Mouse (Mus musculus) splenic B cell, adult 2 months (primary cell): ENCODE measurements around the gene Myo10.

ENCODE experiments used
- DNase-seq: peaks from one replicate; pipeline ENCODE4 v3.0.0-alpha.2; 2011; ENCODE audit warnings: low read depth, low spot score
- H3K27me3 ChIP-seq: 2 replicates; pipeline ENCODE4 v1.6.1; 2012; ENCODE audit warnings: mild to moderate bottlenecking, low read length, moderate library complexity, mixed read lengths; ENCODE audit not compliant: control insufficient read depth, poor library complexity, insufficient read depth, severe bottlenecking
- H3K36me3 ChIP-seq: 2 replicates; pipeline ENCODE4 v1.6.1; 2012; ENCODE audit warnings: mild to moderate bottlenecking, low read length, moderate library complexity, mixed read lengths; ENCODE audit not compliant: control insufficient read depth, poor library complexity, insufficient read depth, severe bottlenecking

The Myo10 gene

DNA sequence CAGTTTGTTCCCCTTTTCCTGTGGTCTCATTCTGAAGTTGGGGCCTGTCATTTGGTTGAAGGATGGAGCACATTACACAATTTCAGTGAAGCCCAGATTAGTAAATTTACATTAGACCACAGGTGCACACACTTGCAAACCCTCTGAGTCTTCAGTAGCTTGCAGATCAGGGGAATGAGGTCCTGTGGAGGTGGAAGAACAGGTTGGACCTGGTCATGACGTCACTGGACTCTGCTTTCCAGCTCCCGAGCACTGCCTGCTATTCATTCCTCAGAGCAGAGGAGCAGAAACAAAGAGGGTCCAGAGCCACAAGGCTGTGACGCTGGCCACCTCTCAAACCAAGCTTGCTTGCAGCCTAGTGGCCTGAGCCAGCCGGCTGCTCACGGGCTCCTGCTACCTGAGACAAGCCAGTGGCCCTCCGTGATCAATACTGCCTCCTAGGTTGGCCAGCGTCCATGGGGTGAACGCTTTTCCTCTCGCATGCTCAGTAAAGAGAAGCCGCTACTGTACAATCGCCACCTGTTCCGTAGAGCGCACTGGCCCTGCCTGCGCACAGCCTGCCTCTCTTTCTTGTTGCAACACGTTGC, 136.3 kb downstream of the Myo10 start:
- Histone ChIP-seq H3K36me3 (no peaks in the 10 kb centered on the region), H3K27me3 (no peaks in the 10 kb centered on the region)
- DNase-seq = no peak

DNA sequence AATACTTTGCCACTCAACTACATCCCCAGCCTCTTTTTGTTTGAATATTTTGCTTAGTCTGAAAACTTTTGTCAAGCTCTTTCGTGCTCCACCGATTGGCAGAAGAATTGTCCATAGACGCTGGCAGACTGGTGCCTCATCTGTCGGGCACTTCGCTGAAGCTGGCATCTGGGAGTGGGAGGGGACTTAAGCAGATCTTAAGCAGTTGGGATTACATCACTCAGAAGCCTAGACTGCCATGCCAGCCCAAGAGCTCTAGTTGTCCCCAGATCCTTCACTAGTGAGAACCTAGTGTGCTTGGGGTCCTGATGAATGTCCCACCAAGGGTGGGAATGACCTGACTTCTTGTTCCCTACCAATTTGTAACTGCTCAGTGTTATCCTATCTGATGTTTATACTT, 138.0 kb downstream of the Myo10 start:
- no peak for DNase-seq
- no peaks in the 10 kb centered on the region for H3K27me3 ChIP-seq
- H3K36me3 ChIP-seq = no peaks in the 10 kb centered on the region

DNA sequence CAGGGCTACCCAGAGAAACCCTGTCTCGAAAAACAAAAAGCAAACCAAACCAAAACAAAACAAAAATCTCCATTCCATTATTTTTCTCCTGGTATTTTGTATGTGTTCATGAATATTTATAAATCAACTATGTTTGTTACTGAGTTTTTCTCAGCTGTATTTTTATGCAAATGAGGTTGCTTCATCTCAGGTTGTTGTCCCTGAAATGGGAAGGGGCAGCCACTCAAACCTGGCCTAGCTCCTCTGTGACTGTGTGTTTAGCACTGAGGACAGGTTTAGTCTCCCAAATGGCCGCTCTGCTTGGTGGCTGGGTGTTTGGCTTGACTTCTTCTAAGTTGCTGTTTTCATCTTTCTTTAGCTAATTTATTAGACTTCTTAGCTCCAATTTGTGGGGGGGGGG, 138.7 kb downstream of the Myo10 start:
- DNase-seq = no peak
- Histone ChIP-seq H3K27me3 (no peaks in the 10 kb centered on the region), H3K36me3 (no peaks in the 10 kb centered on the region)

DNA sequence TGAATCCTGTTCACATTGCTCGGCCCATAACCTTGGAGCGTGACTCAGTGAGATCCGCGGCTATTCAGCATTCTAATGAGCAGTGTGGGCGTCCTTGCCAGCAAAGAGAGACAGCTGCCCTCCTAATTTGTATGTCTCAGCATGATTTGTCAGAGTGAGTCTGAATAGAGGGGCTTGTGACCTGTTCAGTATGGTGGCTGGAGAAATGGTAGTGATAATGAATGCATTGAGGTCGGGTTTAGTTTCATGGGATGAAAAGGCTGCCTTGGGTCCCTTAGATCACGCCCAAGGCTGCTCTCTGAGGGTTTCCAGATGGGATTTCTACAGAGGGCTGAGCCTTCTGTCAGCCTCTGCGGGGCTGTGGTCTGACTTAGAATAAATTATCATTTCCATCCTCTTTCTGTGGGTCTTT, 139.5 kb downstream of the Myo10 start:
- no peaks in the 10 kb centered on the region for H3K36me3 ChIP-seq
- no peak for DNase-seq
- no peaks in the 10 kb centered on the region for H3K27me3 ChIP-seq

DNA sequence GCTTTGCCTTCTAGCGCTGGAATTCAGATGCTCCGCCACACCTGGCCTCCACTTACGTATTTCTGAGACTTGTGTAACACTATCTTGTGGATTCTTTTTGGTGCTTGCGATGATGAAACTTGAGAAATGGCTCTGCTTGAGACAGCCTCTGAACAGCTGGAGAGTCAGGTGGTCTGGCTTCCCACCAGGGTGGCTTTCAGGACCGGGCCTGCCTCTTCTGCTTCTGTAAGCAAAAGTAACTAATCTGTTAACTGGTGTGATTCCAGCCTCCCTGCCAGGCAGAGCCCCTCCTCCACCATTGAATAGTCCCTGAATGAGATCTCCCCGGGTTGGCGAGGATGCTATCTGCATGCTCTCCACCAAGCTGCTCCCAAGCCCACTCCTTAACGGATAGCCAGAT, 140.0 kb downstream of the Myo10 start:
- DNase-seq = no peak
- H3K27me3 ChIP-seq = no peaks in the 10 kb centered on the region

DNA sequence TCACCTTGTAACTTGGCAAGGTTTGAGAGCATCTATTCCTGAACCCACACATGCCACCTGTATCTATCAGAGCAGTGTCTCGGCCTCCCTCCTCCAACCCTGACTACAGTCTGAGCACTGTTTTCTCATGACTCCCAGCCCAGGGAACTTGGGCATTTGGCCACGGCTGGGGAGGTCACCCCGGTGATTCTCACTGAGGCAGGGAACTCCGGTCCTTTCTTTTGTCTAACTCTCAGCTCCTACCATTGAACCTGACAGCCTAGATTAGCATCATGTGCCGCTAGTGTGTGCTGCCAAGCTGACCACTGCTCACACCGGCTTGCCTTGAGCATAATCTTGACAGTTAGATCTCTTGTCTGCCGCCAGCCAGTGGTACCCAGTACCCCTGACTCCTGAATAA, 140.8 kb downstream of the Myo10 start:
- Histone ChIP-seq H3K36me3 (no peaks in the 10 kb centered on the region), H3K27me3 (no peaks in the 10 kb centered on the region)
- no peak for DNase-seq

More for the DNA sequence above, 140.0 kb downstream of the Myo10 start:
- no peaks in the 10 kb centered on the region for H3K36me3 ChIP-seq

DNA sequence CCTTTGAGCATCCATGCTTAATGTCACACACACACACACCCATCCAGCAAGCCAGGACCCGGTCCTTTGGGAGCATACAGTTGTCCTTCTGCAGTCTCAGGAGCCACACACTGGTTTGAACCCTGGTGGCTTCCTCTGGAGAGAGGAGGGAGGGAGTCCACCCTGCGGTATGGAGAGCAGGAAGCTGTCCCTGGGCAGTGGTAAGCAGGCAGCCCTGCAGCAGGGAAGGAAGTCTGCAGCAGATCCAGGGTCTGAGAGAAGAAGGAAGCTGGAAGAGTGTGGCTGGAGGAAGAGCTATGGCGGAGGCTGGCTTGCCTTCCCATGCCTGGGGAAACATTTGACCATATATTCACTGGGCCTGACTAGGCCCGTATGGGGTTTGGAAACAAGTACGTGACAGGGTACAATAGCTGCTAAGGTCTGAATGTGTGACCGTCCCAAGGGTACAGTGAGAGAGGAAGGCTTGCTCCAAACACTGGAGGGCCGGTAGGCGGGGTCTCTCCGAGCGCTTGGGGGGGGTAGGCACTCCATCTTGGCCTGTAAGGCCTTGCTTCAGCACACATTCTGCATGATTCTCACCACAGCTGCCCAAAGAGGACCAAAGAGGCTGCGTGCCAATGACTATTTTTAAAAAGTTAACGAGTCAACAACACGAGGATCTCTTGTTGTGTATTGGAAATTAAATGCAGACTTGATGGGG, 142.5 kb downstream of the Myo10 start:
- Histone ChIP-seq H3K36me3 (no peaks in the 10 kb centered on the region), H3K27me3 (no peaks in the 10 kb centered on the region)
- no peak for DNase-seq

DNA sequence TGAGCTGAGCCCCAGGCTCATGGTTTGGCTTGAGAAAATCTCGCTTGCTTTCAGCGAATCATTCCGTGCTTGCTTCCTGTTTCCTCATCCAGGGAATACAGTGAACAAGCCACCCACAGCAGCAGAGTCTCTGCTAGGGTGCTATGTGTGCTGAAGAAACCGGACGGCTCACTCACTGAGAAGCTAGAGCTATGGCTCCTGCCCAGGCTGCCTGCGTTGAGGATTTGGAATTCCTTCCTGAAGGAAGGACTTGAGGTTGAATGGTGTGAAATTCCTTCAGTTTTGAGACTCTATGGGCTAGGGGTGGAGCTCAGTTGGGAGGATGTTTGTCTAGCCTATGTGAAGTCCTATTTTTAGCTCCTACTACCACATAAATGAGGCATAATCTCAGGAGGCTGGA, 145.5 kb downstream of the Myo10 start:
- H3K36me3 ChIP-seq = no peaks in the 10 kb centered on the region
- no peaks in the 10 kb centered on the region for H3K27me3 ChIP-seq
- no peak for DNase-seq

DNA sequence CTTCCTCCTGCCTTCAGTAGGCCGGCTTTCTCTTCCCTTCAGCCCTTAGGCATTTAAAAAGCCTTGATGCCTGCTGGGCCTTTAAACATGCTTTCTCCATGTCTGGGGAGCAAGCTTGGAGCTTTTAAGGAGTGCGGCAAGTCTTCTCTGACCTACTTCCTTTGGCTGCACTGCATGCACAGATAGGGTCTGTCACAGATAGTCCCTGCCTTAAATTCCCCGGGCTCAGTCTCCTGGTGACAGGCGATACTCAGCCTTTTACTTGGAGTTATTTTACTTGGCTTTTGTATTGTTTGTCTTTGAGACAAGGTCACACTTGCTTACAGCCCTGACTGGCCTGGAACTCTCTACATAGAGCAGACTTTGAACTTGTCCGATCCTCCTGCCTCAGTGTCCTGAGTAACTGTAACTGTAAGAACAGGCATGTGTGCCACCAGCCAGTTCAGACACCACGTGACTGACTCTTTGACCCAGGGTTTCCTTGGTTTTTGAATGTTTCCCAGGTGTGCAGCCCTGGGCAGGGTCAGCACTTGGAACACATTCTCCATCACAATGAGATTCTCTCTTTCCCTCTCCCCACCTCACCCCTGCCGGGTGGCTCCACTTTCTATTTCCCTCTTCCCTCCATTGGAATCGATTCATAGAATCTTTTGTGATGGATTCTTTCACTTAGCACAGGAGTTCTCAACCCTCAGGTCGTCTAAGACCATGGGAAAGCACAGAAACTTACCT, 147.4 kb downstream of the Myo10 start:
- Histone ChIP-seq H3K27me3 (no peaks in the 10 kb centered on the region), H3K36me3 (no peaks in the 10 kb centered on the region)
- no peak for DNase-seq

DNA sequence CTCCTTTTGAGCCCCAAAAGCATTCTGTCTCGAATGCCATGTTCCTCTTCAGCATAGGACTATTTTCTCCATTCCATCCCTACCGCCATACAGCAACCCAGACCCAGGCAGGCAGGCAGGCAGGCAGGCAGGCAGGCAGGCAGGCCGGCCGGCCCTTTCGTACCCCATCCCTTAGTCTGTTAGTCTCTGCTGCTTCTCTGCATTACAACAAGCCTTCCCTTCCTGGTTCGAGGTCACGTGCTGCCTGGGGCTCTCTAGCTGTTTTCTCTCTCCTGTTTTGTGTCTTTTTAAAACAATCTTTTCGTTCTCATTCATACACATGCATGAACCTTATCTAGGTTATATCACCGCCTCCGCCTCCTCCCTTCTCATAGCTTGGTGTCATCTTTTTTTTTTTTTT, 149.5 kb downstream of the Myo10 start:
- H3K36me3 ChIP-seq = no peaks in the 10 kb centered on the region
- no peak for DNase-seq
- H3K27me3 ChIP-seq = no peaks in the 10 kb centered on the region

DNA sequence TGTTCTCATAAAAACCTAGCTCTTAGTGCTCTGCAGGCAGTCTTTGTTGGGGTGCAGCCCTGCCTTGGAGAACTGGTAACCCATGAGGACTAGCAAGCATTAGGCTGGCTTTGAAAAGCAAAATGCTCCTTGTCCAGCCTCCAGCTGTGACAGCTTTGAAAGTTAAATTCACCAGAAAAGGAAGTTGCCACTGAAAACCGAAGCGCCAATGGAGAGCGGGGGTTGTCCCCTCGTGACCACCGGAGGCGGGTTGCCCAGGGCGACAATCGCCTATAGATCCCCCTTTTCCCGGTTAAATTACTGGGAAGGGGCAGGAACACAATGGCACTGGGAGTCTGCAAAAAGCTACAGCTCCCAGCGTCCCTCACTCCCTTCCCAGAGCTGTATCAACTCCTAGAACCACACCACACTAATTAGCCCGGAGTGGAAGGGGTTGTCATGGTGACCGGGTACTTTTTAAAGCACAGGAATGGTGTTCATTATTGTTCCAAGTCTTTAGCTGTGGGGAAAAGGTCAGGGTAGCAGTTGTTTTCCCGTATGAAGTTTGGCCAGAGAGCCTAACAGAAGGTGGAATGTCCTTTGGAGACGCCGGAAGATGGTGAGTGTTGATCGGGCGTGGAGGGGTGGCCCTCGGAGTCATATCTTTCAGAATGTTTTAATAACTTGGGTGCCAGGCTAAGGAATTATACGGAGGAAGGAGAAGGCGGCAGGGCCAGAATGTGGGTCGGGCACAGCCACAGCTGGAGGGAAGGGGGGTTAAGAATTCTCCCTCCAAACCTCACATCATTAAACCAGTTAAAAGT, 151.6 kb downstream of the Myo10 start:
- Histone ChIP-seq H3K27me3 (no peaks in the 10 kb centered on the region), H3K36me3 (no peaks in the 10 kb centered on the region)
- DNase-seq = peak; percentile 51

DNA sequence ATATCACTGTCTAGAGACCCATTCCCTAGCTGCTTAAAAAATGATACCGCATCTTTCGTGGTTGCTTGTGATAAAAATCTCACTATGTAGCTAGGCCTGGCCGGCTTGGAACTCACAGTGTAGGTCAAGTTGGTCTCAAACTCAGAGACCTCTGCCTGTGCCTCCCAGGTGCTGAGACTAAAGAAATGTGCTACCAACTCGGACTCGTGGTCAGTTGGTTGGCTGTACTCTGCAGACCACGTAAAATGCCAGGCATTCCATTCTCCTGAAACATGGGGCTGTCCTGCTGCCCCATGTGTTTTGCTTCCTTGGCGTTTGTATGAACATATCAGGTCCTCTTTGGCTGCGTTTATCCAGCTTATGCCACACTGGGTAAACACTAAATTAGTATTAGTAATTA, 156.6 kb downstream of the Myo10 start:
- Histone ChIP-seq H3K36me3 (no peaks in the 10 kb centered on the region), H3K27me3 (no peaks in the 10 kb centered on the region)
- DNase-seq = no peak

DNA sequence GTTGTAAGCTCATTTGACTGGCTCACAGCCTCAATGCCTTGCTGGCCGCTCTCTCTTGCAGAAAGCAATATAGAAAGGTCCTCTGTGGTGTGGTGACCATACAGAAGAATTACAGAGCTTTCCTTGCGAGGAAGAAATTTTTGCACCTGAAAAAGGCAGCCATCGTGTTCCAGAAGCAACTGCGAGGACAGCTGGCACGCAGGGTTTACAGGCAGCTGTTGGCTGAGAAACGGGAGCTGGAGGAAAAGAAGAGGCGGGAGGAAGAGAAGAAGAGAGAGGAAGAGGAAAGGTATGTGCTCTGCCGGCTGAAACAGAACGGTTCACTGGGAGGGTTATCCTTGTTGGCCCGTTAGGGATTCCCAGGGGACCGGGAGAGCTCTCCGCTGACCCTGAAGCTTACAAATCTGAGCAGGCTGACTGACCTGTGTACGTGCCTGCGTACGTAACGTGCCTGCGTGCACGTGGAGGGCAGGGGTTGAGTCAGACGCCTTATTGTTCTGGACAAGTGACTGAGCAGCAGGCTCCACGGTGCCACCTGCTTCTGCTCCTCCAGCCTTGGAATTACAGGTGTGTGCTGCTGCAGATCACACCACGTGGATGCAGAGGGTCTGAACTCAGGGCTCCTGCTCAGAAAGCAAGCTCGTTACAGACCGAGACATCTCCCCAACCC, 157.3 kb downstream of the Myo10 start:
- no peak for DNase-seq
- Histone ChIP-seq H3K27me3 (no peaks in the 10 kb centered on the region), H3K36me3 (no peaks in the 10 kb centered on the region)

DNA sequence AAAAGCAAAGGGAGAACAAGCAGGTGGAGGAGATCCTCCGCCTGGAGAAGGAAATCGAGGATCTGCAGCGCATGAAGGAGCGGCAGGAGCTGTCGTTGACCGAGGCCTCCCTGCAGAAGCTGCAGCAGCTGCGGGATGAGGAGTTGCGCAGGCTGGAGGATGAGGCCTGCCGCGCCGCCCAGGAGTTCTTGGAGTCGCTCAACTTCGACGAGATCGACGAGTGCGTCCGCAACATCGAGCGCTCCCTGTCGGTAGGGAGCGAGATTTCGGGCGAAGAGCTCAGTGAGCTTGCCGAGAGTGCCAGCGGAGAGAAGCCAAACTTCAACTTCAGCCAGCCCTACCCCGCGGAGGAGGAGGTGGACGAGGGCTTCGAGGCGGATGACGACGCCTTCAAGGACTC, 158.7 kb downstream of the Myo10 start:
- Histone ChIP-seq H3K27me3 (no peaks in the 10 kb centered on the region), H3K36me3 (no peaks in the 10 kb centered on the region)
- DNase-seq = no peak
